Mouse (Mus musculus) lung, adult 2 months (tissue): ENCODE data around the gene Hnrnpa2b1.

ENCODE experiments used
- CTCF ChIP-seq: fragments of 200-500 bp; IDR thresholded peaks from 2 replicates; pipeline ENCODE4 v1.5.1; 2011; ENCODE audit warnings: mild to moderate bottlenecking, low read length, control low read depth; ENCODE audit not compliant: insufficient read depth
- POLR2A ChIP-seq: fragments of 200-500 bp; IDR thresholded peaks from 2 replicates; pipeline ENCODE4 v1.6.1; 2011; ENCODE audit warnings: low read depth, mild to moderate bottlenecking, control low read depth, low read length, borderline replicate concordance; ENCODE audit errors: extremely low read depth

DNA sequence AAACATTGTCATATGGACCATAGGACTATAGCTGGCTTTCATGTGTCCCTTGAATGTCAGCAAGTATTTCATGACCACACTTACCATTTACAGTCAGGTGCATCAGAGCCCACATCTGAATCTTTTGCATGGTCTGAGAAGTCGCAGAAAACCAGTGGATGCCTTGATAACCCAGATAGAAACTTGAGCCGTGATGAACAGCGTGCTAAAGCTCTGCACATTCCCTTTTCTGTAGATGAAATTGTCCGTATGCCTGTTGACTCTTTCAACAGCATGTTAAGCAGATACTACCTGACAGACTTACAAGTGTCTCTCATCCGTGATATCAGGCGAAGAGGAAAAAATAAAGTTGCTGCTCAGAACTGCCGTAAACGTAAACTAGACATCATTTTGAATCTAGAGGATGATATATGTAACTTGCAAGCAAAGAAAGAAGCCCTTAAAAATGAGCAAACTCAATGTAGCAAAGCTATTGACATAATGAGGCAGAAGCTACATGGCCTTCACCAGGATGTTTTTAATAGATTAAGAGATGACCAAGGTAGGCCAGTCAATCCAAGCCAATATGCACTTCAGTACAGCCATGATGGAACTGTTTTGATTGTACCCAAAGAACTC lies 11.8 kb downstream of the Hnrnpa2b1 start:
- TF ChIP-seq CTCF: no peak
- no peak for TF ChIP-seq POLR2A
